Mouse (Mus musculus): ENCODE data around the gene Ajm1.

Ajm1 gene

GRCm38 (mm10) chr2:25581294-25581864, at the start of gene Ajm1:
Ajm1 (minus strand) TSS chr2:25581757.
- no peak for DNase-seq (ENCODE audit: low read depth)

GRCm38 (mm10) chr2:25628738-25629137, 47.2 kb upstream of the Ajm1 start:
- DNase-seq (ENCODE audit: low read depth): no peak

GRCm38 (mm10) chr2:25627811-25628210, 46.3 kb upstream of the Ajm1 start, which contains the start of gene Fcna:
Fcna (minus strand) TSS chr2:25628030.
- DNase-seq (ENCODE audit: low read depth): no peak

- DNase-seq (ENCODE audit: low read depth): no peak
These were observed 44.4 kb upstream of the Ajm1 start for GRCm38 (mm10) chr2:25625986-25626385.

- DNase-seq (ENCODE audit: low read depth): peak; percentile 61
These were observed 40.0 kb upstream of the Ajm1 start, which contains the start of gene Tmem141 for GRCm38 (mm10) chr2:25621229-25622200. Tmem141 (minus strand) TSS chr2:25622005.

GRCm38 (mm10) chr2:25620852-25621228, 39.3 kb upstream of the Ajm1 start:
- DNase-seq (ENCODE audit: low read depth): no peak

- DNase-seq (ENCODE audit: low read depth): no peak
These were observed 38.8 kb upstream of the Ajm1 start for GRCm38 (mm10) chr2:25620386-25620785.

- DNase-seq (ENCODE audit: low read depth): no peak
These were observed 36.0 kb upstream of the Ajm1 start, which contains the start of gene Ccdc183 for GRCm38 (mm10) chr2:25617578-25617977. Ccdc183 (minus strand) TSS chr2:25617678.

- no peak for DNase-seq (ENCODE audit: low read depth)
These were observed 34.8 kb upstream of the Ajm1 start for GRCm38 (mm10) chr2:25616398-25616797.

GRCm38 (mm10) chr2:25608671-25609070, 27.1 kb upstream of the Ajm1 start:
- no peak for DNase-seq (ENCODE audit: low read depth)

- DNase-seq (ENCODE audit: low read depth): peak; percentile 65
These were observed 26.4 kb upstream of the Ajm1 start, which contains the start of gene Rabl6 for GRCm38 (mm10) chr2:25607761-25608622. Rabl6 (minus strand) TSS chr2:25608521.

- DNase-seq (ENCODE audit: low read depth): no peak
These were observed 21.0 kb upstream of the Ajm1 start for GRCm38 (mm10) chr2:25602526-25602925.

- DNase-seq (ENCODE audit: low read depth): no peak
These were observed 18.5 kb upstream of the Ajm1 start for GRCm38 (mm10) chr2:25600037-25600436.

GRCm38 (mm10) chr2:25598749-25599148, 17.2 kb upstream of the Ajm1 start:
- no peak for DNase-seq (ENCODE audit: low read depth)

- DNase-seq (ENCODE audit: low read depth): no peak
These were observed 15.4 kb upstream of the Ajm1 start for GRCm38 (mm10) chr2:25596765-25597510.

GRCm38 (mm10) chr2:25591863-25592262, 10.3 kb upstream of the Ajm1 start:
- no peak for DNase-seq (ENCODE audit: low read depth)

GRCm38 (mm10) chr2:25588227-25588907, 6.8 kb upstream of the Ajm1 start:
- no peak for DNase-seq (ENCODE audit: low read depth)

GRCm38 (mm10) chr2:25587290-25587689, 5.7 kb upstream of the Ajm1 start:
- no peak for DNase-seq (ENCODE audit: low read depth)

GRCm38 (mm10) chr2:25585601-25586000, 4.0 kb upstream of the Ajm1 start:
- no peak for DNase-seq (ENCODE audit: low read depth)

- no peak for DNase-seq (ENCODE audit: low read depth)
These were observed 3.3 kb upstream of the Ajm1 start for GRCm38 (mm10) chr2:25584856-25585255.

- DNase-seq (ENCODE audit: low read depth): no peak
These were observed 2.6 kb upstream of the Ajm1 start for GRCm38 (mm10) chr2:25584152-25584551.
